Mouse (Mus musculus): ENCODE results near the gene Ndn. TPM values are rescaled to one million over a fixed set of nuclear protein-coding genes. Genes with fewer than 3 reads are reported as not detected.
A peak's percentile ranks its signal among the peaks of the same experiment; 100 is the strongest.

Ndn gene
- polyA plus RNA-seq, 1 experiment from 2014 or later: 17.5 TPM

GRCm38 (mm10) chr7:62376510-62377304 lies 30.3 kb downstream of the Ndn start, which contains the start of gene Magel2:
TSS of gene Magel2 (plus strand) at chr7:62377010.
- peaks cover 39% of the 10 kb centered on the region for H3K27me3 ChIP-seq
- CTCF ChIA-PET: interaction anchor here (1.2 to 1.3 kb wide), 2 partner anchors 11 to 37 kb away, joined by 3 to 6 read pairs; no protein-coding TSS in a partner anchor

GRCm38 (mm10) chr7:62377313-62377712 lies 30.9 kb downstream of the Ndn start:
- ChIA-PET CTCF (interaction anchor here (1.3 kb wide), 1 partner anchor 11 kb away, joined by 6 read pairs; no protein-coding TSS in a partner anchor), POLR2A (no interaction called here)
- no peak for DNase-seq (ENCODE audit: low read depth, low spot score)
- ATAC-seq: no peak
- H3K27me3 ChIP-seq: peaks cover 39% of the 10 kb centered on the region
- in situ Hi-C loops (cut with MboI; ENCODE audit: low pct_unique_long_range_greater_than_20kb): loop anchor here (5.0 to 25.0 kb wide), 2 partner anchors 145 to 1890 kb away; no protein-coding TSS in a partner anchor
- no peak for TF ChIP-seq CTCF (IDR thresholded peaks at IDR 0.05)

More at GRCm38 (mm10) chr7:62376510-62377304, 30.3 kb downstream of the Ndn start, which contains the start of gene Magel2:
- DNase-seq (ENCODE audit: low read depth, low spot score): no peak
- POLR2A ChIA-PET: no interaction called here
- TF ChIP-seq CTCF (IDR thresholded peaks at IDR 0.05): no peak
- ATAC-seq: no peak
- in situ Hi-C loops (cut with MboI; ENCODE audit: low pct_unique_long_range_greater_than_20kb): loop anchor here (5.0 to 25.0 kb wide), 2 partner anchors 144 to 1889 kb away; no protein-coding TSS in a partner anchor

DNA sequence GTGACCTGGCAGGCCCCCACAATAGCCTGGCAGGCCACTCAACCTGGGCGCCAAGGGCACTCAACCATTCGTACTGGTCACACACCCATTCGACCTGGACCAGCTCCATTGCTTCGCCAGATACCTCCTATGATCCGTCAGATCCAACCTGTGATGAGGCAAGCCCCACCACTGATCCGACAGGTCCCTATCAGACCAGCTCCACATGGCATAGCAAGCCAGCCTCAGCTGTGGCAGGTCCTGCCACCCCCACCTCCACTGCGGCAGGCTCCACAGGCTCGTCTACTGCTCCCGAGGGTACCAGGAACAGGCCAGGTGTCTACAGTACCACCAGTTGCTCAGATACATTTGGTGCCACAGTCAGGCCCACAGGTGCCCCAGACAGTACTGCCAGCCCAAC lies 32.2 kb downstream of the Ndn start:
- H3K27me3 ChIP-seq: peaks cover 37% of the 10 kb centered on the region
- in situ Hi-C loops (cut with MboI; ENCODE audit: low pct_unique_long_range_greater_than_20kb): loop anchor here (5.0 to 25.0 kb wide), 2 partner anchors 146 to 1891 kb away; no protein-coding TSS in a partner anchor
- DNase-seq (ENCODE audit: low read depth, low spot score) (no peak), ATAC-seq (no peak)
- TF ChIP-seq CTCF (IDR thresholded peaks at IDR 0.05): no peak
- ChIA-PET POLR2A (no interaction called here), CTCF (no interaction called here)

GRCm38 (mm10) chr7:62382391-62382790 lies 36.0 kb downstream of the Ndn start:
- ChIA-PET CTCF (interaction anchor here (1.2 to 1.7 kb wide), 3 partner anchors 10 to 157 kb away, joined by 4 to 8 read pairs (median 4); no protein-coding TSS in a partner anchor), POLR2A (no interaction called here)
- in situ Hi-C loops (cut with MboI; ENCODE audit: low pct_unique_long_range_greater_than_20kb): loop anchor here (25.0 kb wide), 1 partner anchor 1895 kb away; no protein-coding TSS in a partner anchor
- no peak for DNase-seq (ENCODE audit: low read depth, low spot score)
- TF ChIP-seq CTCF (IDR thresholded peaks at IDR 0.05): no peak
- peak; percentile 83 for ATAC-seq
- H3K27me3 ChIP-seq: peaks cover 17% of the 10 kb centered on the region

GRCm38 (mm10) chr7:62388291-62388690 lies 41.9 kb downstream of the Ndn start:
- ChIA-PET CTCF (interaction anchor here (1.0 to 2.1 kb wide), 2 partner anchors 12 kb away, joined by 4 to 6 read pairs; partner anchors contain the start of gene Magel2), POLR2A (no interaction called here)
- peaks cover 17% of the 10 kb centered on the region for H3K27me3 ChIP-seq
- ATAC-seq: no peak
- in situ Hi-C loops (cut with MboI; ENCODE audit: low pct_unique_long_range_greater_than_20kb): loop anchor here (25.0 kb wide), 1 partner anchor 1901 kb away; no protein-coding TSS in a partner anchor
- no peak for TF ChIP-seq CTCF (IDR thresholded peaks at IDR 0.05)
- DNase-seq (ENCODE audit: low read depth, low spot score): no peak

GRCm38 (mm10) chr7:62392202-62392601 lies 45.8 kb downstream of the Ndn start:
- CTCF ChIA-PET: interaction anchor here (1.5 to 2.0 kb wide), 2 partner anchors 8 to 10 kb away, joined by 7 to 8 read pairs; no protein-coding TSS in a partner anchor
- TF ChIP-seq CTCF (IDR thresholded peaks at IDR 0.05): no peak
- POLR2A ChIA-PET: no interaction called here
- DNase-seq (ENCODE audit: low read depth, low spot score): no peak
- ATAC-seq: no peak
- peaks cover 13% of the 10 kb centered on the region for H3K27me3 ChIP-seq
- in situ Hi-C loops (cut with MboI; ENCODE audit: low pct_unique_long_range_greater_than_20kb): loop anchor here (25.0 kb wide), 1 partner anchor 1905 kb away; no protein-coding TSS in a partner anchor

Other genes starting within 250 kb of the Ndn start
- gene Magel2, start 30.4 kb downstream of the Ndn start, polyA plus RNA-seq (2021): not detected
- 2.3 TPM for gene Mkrn3, start 73.6 kb downstream of the Ndn start, polyA plus RNA-seq (2021)
- gene Peg12, start 117.9 kb downstream of the Ndn start, polyA plus RNA-seq (2021): 2.4 TPM

All from Patski (cell line).